Mouse (Mus musculus) kidney, adult 11 months (tissue): ENCODE results near the gene Mrpl35.
"Not testable (repeated sequence)": the region's sequence is repeated elsewhere in the genome, so short reads cannot be mapped to it uniquely, and the experiment has no call there.

Experiments
- DNase-seq: peaks from one replicate; pipeline ENCODE4 v3.0.0; 2022

Gene Mrpl35

GRCm38 (mm10) chr6:71826869-71827268, at the start of gene Mrpl35:
Gene Mrpl35, minus strand, starts transcription at chr6:71826969.
- DNase-seq, result no peak

- no peak for DNase-seq
Observed at GRCm38 (mm10) chr6:71871396-71871795, 44.6 kb upstream of the Mrpl35 start.

GRCm38 (mm10) chr6:71868809-71869208, 42.0 kb upstream of the Mrpl35 start:
- DNase-seq, result no peak

GRCm38 (mm10) chr6:71867751-71868150, 41.0 kb upstream of the Mrpl35 start:
- no peak for DNase-seq

- DNase-seq, result not testable (repeated sequence)
Observed at GRCm38 (mm10) chr6:71846906-71847305, 20.1 kb upstream of the Mrpl35 start.

- no peak for DNase-seq
Observed at GRCm38 (mm10) chr6:71840597-71841290, 14.0 kb upstream of the Mrpl35 start.

GRCm38 (mm10) chr6:71839815-71840214, 13.0 kb upstream of the Mrpl35 start:
- DNase-seq, result no peak

GRCm38 (mm10) chr6:71836811-71837210, 10.0 kb upstream of the Mrpl35 start:
- no peak for DNase-seq

- DNase-seq, result peak; percentile 99
Observed at GRCm38 (mm10) chr6:71831581-71831960, 4.8 kb upstream of the Mrpl35 start.

GRCm38 (mm10) chr6:71830690-71831580, 4.2 kb upstream of the Mrpl35 start, which contains the start of gene Immt:
Gene Immt, plus strand, starts transcription at chr6:71831331.
- peak; percentile 98 for DNase-seq

- DNase-seq, result peak; percentile 19
Observed at GRCm38 (mm10) chr6:71829768-71830167, 3.0 kb upstream of the Mrpl35 start.

GRCm38 (mm10) chr6:71823961-71824360, 2.8 kb downstream of the Mrpl35 start:
- DNase-seq, result no peak

- peak; percentile 92 for DNase-seq
Observed at GRCm38 (mm10) chr6:71823488-71823887, 3.3 kb downstream of the Mrpl35 start.

GRCm38 (mm10) chr6:71823085-71823484, 3.7 kb downstream of the Mrpl35 start:
- DNase-seq, result no peak

- DNase-seq, result peak; percentile 57
Observed at GRCm38 (mm10) chr6:71819764-71820292, 6.9 kb downstream of the Mrpl35 start.

- DNase-seq, result no peak
Observed at GRCm38 (mm10) chr6:71812820-71813219, 13.9 kb downstream of the Mrpl35 start.

GRCm38 (mm10) chr6:71809890-71810289, 16.9 kb downstream of the Mrpl35 start:
- no peak for DNase-seq

GRCm38 (mm10) chr6:71806713-71807112, 20.1 kb downstream of the Mrpl35 start:
- DNase-seq, result no peak

- peak; percentile 17 for DNase-seq
Observed at GRCm38 (mm10) chr6:71804061-71804829, 22.5 kb downstream of the Mrpl35 start.

GRCm38 (mm10) chr6:71803609-71804008, 23.2 kb downstream of the Mrpl35 start:
- DNase-seq, result no peak

GRCm38 (mm10) chr6:71801714-71802094, 25.1 kb downstream of the Mrpl35 start:
- DNase-seq, result no peak

- DNase-seq, result no peak
Observed at GRCm38 (mm10) chr6:71801011-71801713, 25.6 kb downstream of the Mrpl35 start.
